Mouse (Mus musculus): ENCODE measurements at regions not wholly inside any gene's neighbourhood (a gene's known extent, or its start where the extent isn't known, plus 50 kb on each side); places are given as distances from the start of the nearest gene placed in this dataset.
A peak's percentile ranks its signal among the peaks of the same experiment; 100 is the strongest.

GRCm38 (mm10) chr16:72152920-72153319 lies 155.2 kb upstream of the Robo1 start:
- Histone ChIP-seq H3K4me3 (ENCODE audit: low read length) (no peak overlapping the region), H3K4me2 (replicated peaks; ENCODE audit: low read depth, low read length) (no peak overlapping the region), H3K27ac (ENCODE audit: low read length) (no peak overlapping the region), H3K27me3 (ENCODE audit: insufficient read depth, low read length) (no peaks in the 10 kb centered on the region), H3K9ac (replicated peaks; ENCODE audit: low read length) (no peak overlapping the region), H3K36me3 (ENCODE audit: insufficient read depth, low read length) (no peaks in the 10 kb centered on the region), H3K9me3 (ENCODE audit: low read length) (no peaks in the 10 kb centered on the region), H3K4me1 (ENCODE audit: insufficient read depth, low read length) (no peaks in the 10 kb centered on the region)
- 89% methylated on average over 2 of the region's 2 CpGs for WGBS
- ATAC-seq (ENCODE audit: low FRiP score, low TSS enrichment), result no peak

- ATAC-seq (ENCODE audit: low FRiP score, low TSS enrichment), result no peak
These were observed 150.2 kb upstream of the Robo1 start for GRCm38 (mm10) chr16:72157913-72158312.

GRCm38 (mm10) chr16:72159411-72159810 lies 148.7 kb upstream of the Robo1 start:
- no peak overlapping the region for H3K9ac ChIP-seq (replicated peaks; ENCODE audit: low read length)
- H3K9me3 ChIP-seq (ENCODE audit: low read length), result no peaks in the 10 kb centered on the region
- H3K4me2 ChIP-seq (replicated peaks; ENCODE audit: low read depth, low read length), result no peak overlapping the region
- H3K27me3 ChIP-seq (ENCODE audit: insufficient read depth, low read length), result no peaks in the 10 kb centered on the region
- no peak overlapping the region for H3K27ac ChIP-seq (ENCODE audit: low read length)
- H3K36me3 ChIP-seq (ENCODE audit: insufficient read depth, low read length), result no peaks in the 10 kb centered on the region
- H3K4me3 ChIP-seq (ENCODE audit: low read length), result no peak overlapping the region
- ATAC-seq (ENCODE audit: low FRiP score, low TSS enrichment), result no peak
- WGBS, result 71% methylated on average over 4 of the region's 4 CpGs
- H3K4me1 ChIP-seq (ENCODE audit: insufficient read depth, low read length), result no peaks in the 10 kb centered on the region

More at GRCm38 (mm10) chr16:72157913-72158312, 150.2 kb upstream of the Robo1 start:
- no peaks in the 10 kb centered on the region for H3K4me1 ChIP-seq (ENCODE audit: insufficient read depth, low read length)
- H3K27ac ChIP-seq (ENCODE audit: low read length), result no peak overlapping the region
- H3K9me3 ChIP-seq (ENCODE audit: low read length), result no peaks in the 10 kb centered on the region
- H3K27me3 ChIP-seq (ENCODE audit: insufficient read depth, low read length), result no peaks in the 10 kb centered on the region
- no peak overlapping the region for H3K4me3 ChIP-seq (ENCODE audit: low read length)
- H3K4me2 ChIP-seq (replicated peaks; ENCODE audit: low read depth, low read length), result no peak overlapping the region
- 88% methylated on average over 14 of the region's 14 CpGs for WGBS
- H3K36me3 ChIP-seq (ENCODE audit: insufficient read depth, low read length), result no peaks in the 10 kb centered on the region
- no peak overlapping the region for H3K9ac ChIP-seq (replicated peaks; ENCODE audit: low read length)

GRCm38 (mm10) chr16:72175727-72176126 lies 132.4 kb upstream of the Robo1 start:
- WGBS, result 32% methylated on average over 5 of the region's 5 CpGs
- peak; percentile 59; the same call in 1 of the 2 replicates for ATAC-seq (ENCODE audit: low FRiP score, low TSS enrichment)

GRCm38 (mm10) chr16:72194320-72194719 lies 113.8 kb upstream of the Robo1 start:
- H3K9me3 ChIP-seq (ENCODE audit: low read length), result no peaks in the 10 kb centered on the region
- no peaks in the 10 kb centered on the region for H3K27me3 ChIP-seq (ENCODE audit: insufficient read depth, low read length)
- H3K9ac ChIP-seq (replicated peaks; ENCODE audit: low read length), result no peak overlapping the region
- no peak overlapping the region for H3K4me2 ChIP-seq (replicated peaks; ENCODE audit: low read depth, low read length)
- H3K36me3 ChIP-seq (ENCODE audit: insufficient read depth, low read length), result no peaks in the 10 kb centered on the region
- 5% methylated on average over 1 of the region's 1 CpGs for WGBS
- H3K4me1 ChIP-seq (ENCODE audit: insufficient read depth, low read length), result no peaks in the 10 kb centered on the region
- H3K27ac ChIP-seq (ENCODE audit: low read length), result no peak overlapping the region
- ATAC-seq (ENCODE audit: low FRiP score, low TSS enrichment), result no peak
- no peak overlapping the region for H3K4me3 ChIP-seq (ENCODE audit: low read length)

More at GRCm38 (mm10) chr16:72175727-72176126, 132.4 kb upstream of the Robo1 start:
- H3K27ac ChIP-seq (ENCODE audit: low read length), result no peak overlapping the region
- H3K9me3 ChIP-seq (ENCODE audit: low read length), result no peaks in the 10 kb centered on the region
- no peaks in the 10 kb centered on the region for H3K27me3 ChIP-seq (ENCODE audit: insufficient read depth, low read length)
- H3K4me1 ChIP-seq (ENCODE audit: insufficient read depth, low read length), result no peaks in the 10 kb centered on the region
- no peak overlapping the region for H3K4me2 ChIP-seq (replicated peaks; ENCODE audit: low read depth, low read length)
- H3K9ac ChIP-seq (replicated peaks; ENCODE audit: low read length), result no peak overlapping the region
- H3K4me3 ChIP-seq (ENCODE audit: low read length), result no peak overlapping the region
- H3K36me3 ChIP-seq (ENCODE audit: insufficient read depth, low read length), result no peaks in the 10 kb centered on the region

GRCm38 (mm10) chr16:72215360-72216013 lies 92.6 kb upstream of the Robo1 start:
- Histone ChIP-seq H3K27me3 (ENCODE audit: insufficient read depth, low read length) (no peaks in the 10 kb centered on the region), H3K4me1 (ENCODE audit: insufficient read depth, low read length) (no peaks in the 10 kb centered on the region), H3K9ac (replicated peaks; ENCODE audit: low read length) (no peak overlapping the region), H3K4me2 (replicated peaks; ENCODE audit: low read depth, low read length) (peak overlapping the region; percentile 46), H3K4me3 (ENCODE audit: low read length) (peak overlapping the region; percentile 26; the same call in 1 of the 2 replicates), H3K9me3 (ENCODE audit: low read length) (no peaks in the 10 kb centered on the region), H3K27ac (ENCODE audit: low read length) (no peak overlapping the region), H3K36me3 (ENCODE audit: insufficient read depth, low read length) (no peaks in the 10 kb centered on the region)
- ATAC-seq (ENCODE audit: low FRiP score, low TSS enrichment), result no peak
- WGBS, result 40% methylated on average over 15 of the region's 15 CpGs

- Histone ChIP-seq H3K36me3 (ENCODE audit: insufficient read depth, low read length) (no peaks in the 10 kb centered on the region), H3K27me3 (ENCODE audit: insufficient read depth, low read length) (no peaks in the 10 kb centered on the region), H3K27ac (ENCODE audit: low read length) (no peak overlapping the region), H3K9ac (replicated peaks; ENCODE audit: low read length) (no peak overlapping the region), H3K9me3 (ENCODE audit: low read length) (no peaks in the 10 kb centered on the region), H3K4me3 (ENCODE audit: low read length) (no peak overlapping the region), H3K4me1 (ENCODE audit: insufficient read depth, low read length) (no peaks in the 10 kb centered on the region), H3K4me2 (replicated peaks; ENCODE audit: low read depth, low read length) (no peak overlapping the region)
- ATAC-seq (ENCODE audit: low FRiP score, low TSS enrichment), result no peak
- 3% methylated on average over 3 of the region's 3 CpGs for WGBS
These were observed 90.1 kb upstream of the Robo1 start for GRCm38 (mm10) chr16:72218021-72218420.

- Histone ChIP-seq H3K9ac (replicated peaks; ENCODE audit: low read length) (no peak overlapping the region), H3K4me3 (ENCODE audit: low read length) (no peak overlapping the region), H3K36me3 (ENCODE audit: insufficient read depth, low read length) (no peaks in the 10 kb centered on the region), H3K27ac (ENCODE audit: low read length) (no peak overlapping the region), H3K9me3 (ENCODE audit: low read length) (no peaks in the 10 kb centered on the region), H3K4me2 (replicated peaks; ENCODE audit: low read depth, low read length) (no peak overlapping the region), H3K27me3 (ENCODE audit: insufficient read depth, low read length) (no peaks in the 10 kb centered on the region), H3K4me1 (ENCODE audit: insufficient read depth, low read length) (no peaks in the 10 kb centered on the region)
- 56% methylated on average over 3 of the region's 3 CpGs for WGBS
- ATAC-seq (ENCODE audit: low FRiP score, low TSS enrichment), result no peak
These were observed 86.1 kb upstream of the Robo1 start for GRCm38 (mm10) chr16:72221912-72222502.

- H3K27me3 ChIP-seq (ENCODE audit: insufficient read depth, low read length), result no peaks in the 10 kb centered on the region
- H3K9ac ChIP-seq (replicated peaks; ENCODE audit: low read length), result no peak overlapping the region
- 45% methylated on average over 3 of the region's 3 CpGs for WGBS
- H3K4me1 ChIP-seq (ENCODE audit: insufficient read depth, low read length), result no peaks in the 10 kb centered on the region
- no peak for ATAC-seq (ENCODE audit: low FRiP score, low TSS enrichment)
- no peaks in the 10 kb centered on the region for H3K36me3 ChIP-seq (ENCODE audit: insufficient read depth, low read length)
- no peak overlapping the region for H3K27ac ChIP-seq (ENCODE audit: low read length)
- H3K4me2 ChIP-seq (replicated peaks; ENCODE audit: low read depth, low read length), result no peak overlapping the region
- no peak overlapping the region for H3K4me3 ChIP-seq (ENCODE audit: low read length)
- H3K9me3 ChIP-seq (ENCODE audit: low read length), result no peaks in the 10 kb centered on the region
These were observed 84.2 kb upstream of the Robo1 start for GRCm38 (mm10) chr16:72223860-72224259.

GRCm38 (mm10) chr16:72225157-72225880 lies 82.8 kb upstream of the Robo1 start:
- no peaks in the 10 kb centered on the region for H3K36me3 ChIP-seq (ENCODE audit: insufficient read depth, low read length)
- WGBS, result 86% methylated on average over 4 of the region's 4 CpGs
- no peak for ATAC-seq (ENCODE audit: low FRiP score, low TSS enrichment)
- no peaks in the 10 kb centered on the region for H3K27me3 ChIP-seq (ENCODE audit: insufficient read depth, low read length)
- H3K4me2 ChIP-seq (replicated peaks; ENCODE audit: low read depth, low read length), result no peak overlapping the region
- H3K9me3 ChIP-seq (ENCODE audit: low read length), result no peaks in the 10 kb centered on the region
- H3K9ac ChIP-seq (replicated peaks; ENCODE audit: low read length), result no peak overlapping the region
- H3K4me3 ChIP-seq (ENCODE audit: low read length), result no peak overlapping the region
- H3K4me1 ChIP-seq (ENCODE audit: insufficient read depth, low read length), result no peaks in the 10 kb centered on the region
- no peak overlapping the region for H3K27ac ChIP-seq (ENCODE audit: low read length)
